Mouse (Mus musculus): ENCODE data around the gene Foxs1. TPM values are rescaled to one million over a fixed set of nuclear protein-coding genes. Genes with fewer than 3 reads are reported as not detected.

Foxs1 gene
- 7.6 and 8.6 TPM in 2 replicates for polyA plus RNA-seq (2015; fragmentation: Nextera tagmentation; extraction: Ambion mirVana)

DNA sequence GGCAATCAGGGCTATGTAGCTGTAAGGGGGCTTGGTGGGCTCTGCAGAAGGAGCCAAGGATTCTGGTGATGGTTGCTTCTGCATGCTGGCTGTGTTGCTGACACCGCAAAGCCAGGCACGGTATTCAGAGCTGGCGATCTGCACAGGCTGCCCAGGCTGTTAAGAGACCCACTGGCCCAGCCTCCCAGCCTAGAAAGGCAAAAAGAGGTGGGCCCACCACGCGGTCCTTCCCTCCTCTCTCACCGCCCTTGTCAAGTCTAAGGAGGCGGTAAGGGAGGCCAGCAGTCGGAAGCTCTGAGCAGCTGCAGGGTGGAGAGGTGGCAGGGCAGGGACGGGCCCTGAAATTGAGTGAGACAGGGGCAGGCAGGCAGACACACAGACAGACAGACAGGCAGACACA is at the start of gene Foxs1:
Gene Foxs1 (minus strand): TSS at position 161 of the 400 bp plus-strand sequence.
- Histone ChIP-seq H3K4me1 (peaks cover 5% of the 10 kb centered on the region; the same call in 1 of the 2 replicates), H3K4me2 (peak within 1 kb of the TSS; percentile 30), H3K36me3 (no peaks in the 10 kb centered on the region), H3K4me3 (peak within 1 kb of the TSS; percentile 19), H3K27me3 (peaks cover 13% of the 10 kb centered on the region; the same call in 1 of the 2 replicates), H3K27ac (peak within 1 kb of the TSS; percentile 42), H3K9me3 (no peaks in the 10 kb centered on the region), H3K9ac (no peak within 1 kb of the TSS)
- 14% methylated on average over 9 of the region's 9 CpGs for WGBS
- peak; percentile 60; the same call in 1 of the 2 replicates for ATAC-seq (ENCODE audit: borderline replicate concordance, extremely low read depth, low FRiP score, low TSS enrichment)

DNA sequence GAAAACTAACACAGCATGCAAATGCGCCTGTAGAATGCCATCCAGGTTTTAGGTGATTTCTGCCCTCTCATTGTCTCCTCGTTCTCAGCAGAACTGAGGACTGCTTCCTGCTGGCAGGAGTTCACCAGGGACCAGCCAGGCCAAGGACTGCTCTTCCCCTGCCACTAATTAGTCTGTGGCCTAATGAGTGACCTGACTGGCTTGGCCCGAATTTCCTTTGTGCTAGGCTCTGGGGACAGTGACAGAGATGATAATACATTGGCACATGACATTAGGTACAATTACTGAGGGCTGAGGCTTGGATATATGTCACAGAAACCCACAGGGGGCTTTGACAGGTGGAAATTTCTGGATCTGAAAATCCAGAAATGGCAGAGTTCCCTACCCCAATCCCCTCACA is 44.0 kb upstream of the Foxs1 start:
- no peak overlapping the region for H3K4me3 ChIP-seq
- no peak for ATAC-seq (ENCODE audit: borderline replicate concordance, extremely low read depth, low FRiP score, low TSS enrichment)
- no peak overlapping the region for H3K9ac ChIP-seq
- H3K4me1 ChIP-seq = no peaks in the 10 kb centered on the region
- H3K36me3 ChIP-seq = no peaks in the 10 kb centered on the region
- H3K9me3 ChIP-seq = no peaks in the 10 kb centered on the region
- 58% methylated on average over 3 of the region's 3 CpGs for WGBS
- no peak overlapping the region for H3K4me2 ChIP-seq
- no peak overlapping the region for H3K27ac ChIP-seq
- H3K27me3 ChIP-seq = no peaks in the 10 kb centered on the region

DNA sequence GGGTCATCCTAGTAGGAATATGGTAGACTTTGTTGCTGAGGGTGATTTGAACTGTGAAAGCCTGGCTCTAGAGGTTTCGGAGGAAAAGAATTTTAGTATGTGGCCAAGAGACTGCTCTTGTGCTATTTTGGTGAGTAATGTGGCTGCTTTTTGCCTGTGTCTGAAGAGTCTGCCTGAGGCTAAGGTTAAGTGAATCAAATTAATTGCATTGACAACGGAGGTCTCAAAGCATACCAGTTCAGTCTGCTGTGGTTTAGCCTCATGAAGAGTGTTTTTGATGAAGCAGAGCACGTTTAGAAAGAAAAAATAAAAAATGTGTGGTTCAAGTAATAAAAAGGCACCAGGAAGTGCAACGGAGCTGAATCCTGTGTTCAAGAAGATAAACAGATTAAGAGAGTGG is 32.5 kb upstream of the Foxs1 start:
- WGBS = 69% methylated on average over 4 of the region's 4 CpGs
- H3K9me3 ChIP-seq = no peaks in the 10 kb centered on the region
- no peaks in the 10 kb centered on the region for H3K27me3 ChIP-seq
- H3K9ac ChIP-seq = no peak overlapping the region
- no peak overlapping the region for H3K4me2 ChIP-seq
- no peaks in the 10 kb centered on the region for H3K36me3 ChIP-seq
- no peak overlapping the region for H3K4me3 ChIP-seq
- H3K27ac ChIP-seq = no peak overlapping the region
- ATAC-seq (ENCODE audit: borderline replicate concordance, extremely low read depth, low FRiP score, low TSS enrichment) = no peak
- H3K4me1 ChIP-seq = peaks cover 4% of the 10 kb centered on the region; the same call in 1 of the 2 replicates

DNA sequence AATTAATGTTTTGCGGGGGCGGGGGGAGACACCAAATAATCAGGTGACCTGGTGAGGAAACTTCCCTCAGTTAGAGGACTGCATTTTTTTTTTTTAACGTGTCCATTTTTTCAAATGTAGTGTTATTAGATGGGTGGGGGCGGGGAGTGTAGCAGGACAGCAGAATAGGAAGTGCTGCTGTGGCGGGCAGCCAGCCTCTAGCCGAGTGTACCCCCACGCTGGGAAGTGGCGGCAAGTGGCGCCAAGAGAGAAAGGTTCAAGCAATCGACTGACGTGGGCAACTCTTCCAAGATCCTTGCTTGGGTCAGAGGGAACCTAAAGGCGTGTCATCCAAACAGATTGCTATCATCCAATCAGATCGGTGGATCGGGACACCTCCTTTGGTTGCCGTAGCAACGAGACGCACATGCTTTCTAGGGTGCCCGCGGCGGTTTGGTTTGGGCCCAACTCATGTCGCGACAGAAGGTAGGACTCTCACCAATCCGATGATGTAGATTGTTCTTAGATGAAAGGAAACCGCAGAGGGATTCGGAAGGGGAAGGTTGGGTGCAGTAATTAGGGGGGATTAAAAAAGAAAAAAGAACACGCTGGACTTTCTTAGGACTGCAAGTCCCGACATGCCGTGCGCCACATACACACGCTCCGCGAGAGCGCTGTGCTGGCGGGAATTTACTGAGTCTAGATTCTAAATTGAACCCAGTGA is 29.2 kb upstream of the Foxs1 start, which contains the start of gene Ttll9:
Gene Ttll9 (plus strand): TSS at position 395 of the 703 bp plus-strand sequence.
- H3K27me3 ChIP-seq = peaks cover 10% of the 10 kb centered on the region; the same call in 1 of the 2 replicates
- 2% methylated on average over 34 of the region's 34 CpGs for WGBS
- ATAC-seq (ENCODE audit: borderline replicate concordance, extremely low read depth, low FRiP score, low TSS enrichment) = peak; percentile 93

DNA sequence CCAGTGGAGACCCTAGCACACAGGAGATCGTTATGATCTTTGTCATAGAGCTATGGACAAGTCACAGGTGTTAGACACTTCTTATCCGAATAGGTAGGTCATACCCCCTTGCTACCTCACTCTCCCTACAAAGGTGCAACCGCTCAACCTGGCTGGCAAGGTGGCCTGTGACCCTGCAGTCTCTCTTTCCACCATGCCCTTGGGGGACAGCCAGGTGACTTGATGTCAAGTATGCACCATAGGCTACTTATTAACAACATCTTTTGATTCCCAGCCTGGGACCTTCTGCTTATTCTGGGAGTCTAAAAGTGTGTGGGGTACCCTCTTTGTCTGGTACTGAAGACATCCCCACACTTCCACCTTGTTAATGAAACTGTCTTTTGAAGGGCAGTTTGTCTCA is 25.1 kb upstream of the Foxs1 start:
- H3K4me2 ChIP-seq = no peak overlapping the region
- H3K4me1 ChIP-seq = peaks cover 4% of the 10 kb centered on the region; the same call in 1 of the 2 replicates
- WGBS = 74% methylated on average over 3 of the region's 3 CpGs
- no peak overlapping the region for H3K4me3 ChIP-seq
- H3K36me3 ChIP-seq = no peaks in the 10 kb centered on the region
- H3K27me3 ChIP-seq = peaks cover 36% of the 10 kb centered on the region
- no peak overlapping the region for H3K27ac ChIP-seq
- no peaks in the 10 kb centered on the region for H3K9me3 ChIP-seq
- ATAC-seq (ENCODE audit: borderline replicate concordance, extremely low read depth, low FRiP score, low TSS enrichment) = no peak
- no peak overlapping the region for H3K9ac ChIP-seq

More for the DNA sequence above, 29.2 kb upstream of the Foxs1 start, which contains the start of gene Ttll9:
- Histone ChIP-seq H3K36me3 (no peaks in the 10 kb centered on the region), H3K4me3 (peak within 1 kb of the TSS; percentile 49), H3K4me2 (peak within 1 kb of the TSS; percentile 90), H3K27ac (no peak within 1 kb of the TSS), H3K9me3 (no peaks in the 10 kb centered on the region), H3K9ac (peak within 1 kb of the TSS; percentile 23; the same call in 1 of the 2 replicates), H3K4me1 (peaks cover 4% of the 10 kb centered on the region; the same call in 1 of the 2 replicates)

DNA sequence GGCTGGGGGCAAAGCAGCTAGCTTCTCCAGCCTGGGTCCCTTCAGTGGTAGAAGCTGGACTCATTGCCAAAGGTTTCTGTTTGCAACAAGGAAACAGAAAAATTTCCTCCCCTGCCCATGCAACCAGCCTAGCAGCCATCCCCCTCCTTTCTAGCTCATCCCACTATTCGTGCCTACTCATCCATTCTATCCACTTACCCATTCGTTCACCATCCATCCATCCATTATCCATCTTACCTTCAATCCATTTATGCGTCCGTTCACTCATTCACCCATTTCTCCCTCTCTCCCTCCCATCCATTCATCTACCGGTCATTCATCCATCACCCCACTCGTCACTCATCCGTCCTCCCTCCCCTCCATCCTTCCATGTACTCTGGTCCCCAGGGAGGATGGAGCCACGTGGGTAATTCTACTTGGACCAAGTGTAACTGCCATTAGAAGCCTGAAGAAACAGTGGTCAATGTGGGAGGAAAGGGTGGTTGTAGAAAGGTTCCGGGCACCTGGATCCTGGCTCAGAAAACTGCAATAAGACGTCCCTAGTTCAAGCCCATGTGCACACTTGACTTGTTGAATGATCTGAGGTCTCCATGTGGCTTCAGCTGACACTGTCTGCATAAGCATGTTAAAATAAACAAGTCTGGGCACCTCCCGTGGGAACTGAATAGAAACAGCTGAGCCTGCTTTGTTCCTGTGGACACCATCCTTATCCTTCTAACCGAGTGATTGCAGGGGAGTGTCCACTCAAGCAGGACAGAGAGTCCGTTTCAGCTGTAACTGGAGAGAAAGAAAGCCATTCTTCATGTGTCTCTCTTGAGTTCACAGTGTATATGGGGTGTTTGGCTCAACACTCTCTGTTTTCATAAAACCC is 19.1 kb upstream of the Foxs1 start:
- no peaks in the 10 kb centered on the region for H3K36me3 ChIP-seq
- WGBS = 16% methylated on average over 13 of the region's 13 CpGs
- H3K27ac ChIP-seq = no peak overlapping the region
- H3K4me2 ChIP-seq = peak overlapping the region; percentile 97
- peaks cover 84% of the 10 kb centered on the region for H3K27me3 ChIP-seq
- no peak for ATAC-seq (ENCODE audit: borderline replicate concordance, extremely low read depth, low FRiP score, low TSS enrichment)
- H3K9me3 ChIP-seq = no peaks in the 10 kb centered on the region
- peak overlapping the region; percentile 47 for H3K9ac ChIP-seq
- H3K4me1 ChIP-seq = peaks cover 11% of the 10 kb centered on the region; the same call in 1 of the 2 replicates
- H3K4me3 ChIP-seq = peak overlapping the region; percentile 55

DNA sequence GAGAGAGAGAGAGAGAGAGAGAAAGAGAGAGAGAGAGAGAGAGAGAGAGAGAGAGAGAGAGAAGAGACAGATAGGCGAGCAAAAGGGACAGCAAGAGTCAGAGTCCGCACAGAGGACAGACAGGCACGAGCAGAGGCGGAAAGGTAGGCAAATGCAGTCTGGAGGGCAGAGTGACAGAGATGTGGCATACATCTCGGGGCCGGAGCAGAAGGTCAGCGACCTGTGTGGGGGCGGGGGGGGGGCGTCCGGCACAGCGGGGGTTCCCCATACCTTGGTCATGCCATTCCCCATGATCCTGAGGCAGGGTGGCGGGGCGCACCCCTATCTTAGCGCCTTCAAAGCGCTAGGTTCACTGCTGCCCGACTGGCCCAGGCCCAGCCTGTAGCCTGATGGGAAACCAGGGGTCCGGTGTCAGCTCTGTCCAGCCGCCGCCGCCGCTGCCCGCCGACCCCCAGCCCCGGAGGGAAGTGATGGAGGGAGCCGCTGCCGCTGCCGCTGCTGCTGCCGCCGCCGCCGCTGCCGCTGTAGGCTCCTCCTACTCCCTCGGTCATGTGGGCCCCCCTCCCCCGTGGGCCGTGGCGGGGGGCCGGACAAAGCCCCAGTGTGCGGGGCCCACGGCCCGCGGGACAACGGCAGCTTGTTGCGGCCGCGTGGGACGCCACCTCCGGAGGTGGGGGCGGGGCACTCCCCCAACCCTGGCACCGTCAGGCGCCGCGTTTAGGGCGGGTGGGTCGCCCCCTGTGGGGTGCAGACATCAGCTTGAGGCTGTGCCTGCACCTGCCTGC is 18.2 kb upstream of the Foxs1 start, which contains the start of gene Dusp15:
Gene Dusp15 (minus strand): TSS at position 634 of the 785 bp plus-strand sequence.
- no peaks in the 10 kb centered on the region for H3K36me3 ChIP-seq
- ATAC-seq (ENCODE audit: borderline replicate concordance, extremely low read depth, low FRiP score, low TSS enrichment) = peak; percentile 56
- peaks cover 11% of the 10 kb centered on the region; the same call in 1 of the 2 replicates for H3K4me1 ChIP-seq
- H3K27me3 ChIP-seq = peaks cover 83% of the 10 kb centered on the region
- H3K9me3 ChIP-seq = no peaks in the 10 kb centered on the region
- H3K4me2 ChIP-seq = peak within 1 kb of the TSS; percentile 97
- peak within 1 kb of the TSS; percentile 47 for H3K9ac ChIP-seq
- H3K4me3 ChIP-seq = peak within 1 kb of the TSS; percentile 55
- no peak within 1 kb of the TSS for H3K27ac ChIP-seq
- WGBS = 1% methylated on average over 43 of the region's 54 CpGs

DNA sequence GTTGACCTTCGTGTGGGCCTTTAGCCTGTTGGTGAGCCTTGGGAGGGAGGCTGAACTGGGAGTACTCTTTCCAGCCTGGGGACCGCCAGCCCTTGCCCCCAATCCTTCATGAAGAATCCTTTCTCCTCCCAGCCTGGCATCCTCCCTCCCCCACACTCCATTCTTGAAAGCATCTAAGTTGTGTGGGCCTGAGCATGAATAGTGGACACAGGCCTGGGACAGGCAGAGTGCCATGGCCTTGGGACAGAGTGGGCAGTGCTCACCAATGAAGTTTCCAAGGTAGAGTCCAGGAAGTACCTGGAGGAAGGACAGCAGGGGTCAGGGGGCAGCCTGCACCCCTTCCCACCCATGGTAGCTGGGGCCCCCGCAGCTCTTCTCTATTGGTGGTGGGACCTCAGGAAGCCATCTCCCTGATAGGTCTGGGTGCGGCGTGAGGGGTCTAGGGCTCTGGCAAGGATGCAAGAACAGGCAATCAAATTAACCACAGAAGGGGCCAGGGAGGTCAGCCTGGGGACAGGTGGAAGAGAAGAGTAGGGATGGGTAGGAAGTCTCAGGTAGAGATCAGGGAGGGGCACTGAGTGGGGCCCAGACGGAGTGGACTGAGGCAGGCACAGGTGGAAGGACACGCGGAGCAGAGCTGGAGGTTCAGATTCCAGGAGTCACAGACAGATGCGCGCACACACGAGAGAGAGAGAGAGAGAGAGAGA is 17.5 kb upstream of the Foxs1 start:
- H3K27ac ChIP-seq = no peak overlapping the region
- 43% methylated on average over 11 of the region's 11 CpGs for WGBS
- H3K9ac ChIP-seq = no peak overlapping the region
- peaks cover 11% of the 10 kb centered on the region; the same call in 1 of the 2 replicates for H3K4me1 ChIP-seq
- H3K4me3 ChIP-seq = no peak overlapping the region
- peaks cover 90% of the 10 kb centered on the region for H3K27me3 ChIP-seq
- no peak for ATAC-seq (ENCODE audit: borderline replicate concordance, extremely low read depth, low FRiP score, low TSS enrichment)
- H3K9me3 ChIP-seq = no peaks in the 10 kb centered on the region
- H3K36me3 ChIP-seq = no peaks in the 10 kb centered on the region
- H3K4me2 ChIP-seq = peak overlapping the region; percentile 97; the same call in 1 of the 2 replicates

DNA sequence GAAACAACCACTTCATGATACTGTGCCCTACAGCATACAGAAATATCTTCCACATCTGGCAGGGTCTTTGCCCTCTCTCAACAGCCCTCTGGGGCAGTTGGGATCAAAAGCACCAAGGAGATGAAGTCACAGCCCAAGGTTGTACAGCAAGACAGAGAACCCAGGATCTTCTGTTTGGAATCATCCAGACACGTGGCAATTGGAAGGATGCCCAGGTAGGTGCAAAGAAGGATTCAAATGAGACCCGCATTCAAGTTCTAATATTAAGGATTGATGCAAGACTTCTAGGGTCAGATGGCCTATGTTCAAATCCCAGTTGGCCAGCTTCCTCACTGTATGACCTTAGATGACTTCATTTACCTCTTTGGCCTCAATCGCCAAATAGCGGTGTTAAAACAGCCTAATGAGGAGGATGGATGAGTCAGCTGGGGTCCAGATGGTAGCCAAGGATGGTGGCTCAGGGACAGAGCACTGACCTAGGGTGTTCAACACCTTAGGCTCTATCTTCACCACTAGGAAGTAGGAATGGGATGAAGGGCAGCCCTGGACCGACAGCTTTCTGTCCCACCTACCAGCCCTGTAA is 15.5 kb upstream of the Foxs1 start:
- H3K4me3 ChIP-seq = no peak overlapping the region
- 76% methylated on average over 5 of the region's 5 CpGs for WGBS

DNA sequence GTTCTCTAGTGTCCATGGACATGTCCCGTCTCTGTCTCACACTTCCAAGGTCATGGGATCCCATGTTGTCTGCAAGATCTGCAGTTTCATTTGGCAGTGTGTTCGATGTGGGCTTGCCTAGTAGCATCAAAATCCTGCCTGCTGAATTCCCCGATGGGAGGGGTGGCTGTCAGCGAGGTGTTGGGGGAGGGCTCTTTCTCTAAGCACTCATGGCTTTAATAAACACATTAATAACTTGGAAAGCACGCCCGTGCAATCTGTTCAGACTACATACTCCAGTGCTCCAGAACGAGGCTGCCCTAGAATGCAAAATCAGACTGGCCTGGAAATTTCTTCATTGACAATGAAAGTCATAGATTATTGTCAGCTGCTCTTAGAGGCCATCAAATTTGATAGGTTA is 14.1 kb upstream of the Foxs1 start:
- H3K4me3 ChIP-seq = no peak overlapping the region
- H3K4me2 ChIP-seq = no peak overlapping the region
- no peaks in the 10 kb centered on the region for H3K9me3 ChIP-seq
- H3K4me1 ChIP-seq = peaks cover 17% of the 10 kb centered on the region
- H3K27ac ChIP-seq = no peak overlapping the region
- H3K9ac ChIP-seq = no peak overlapping the region
- 24% methylated on average over 7 of the region's 7 CpGs for WGBS
- H3K36me3 ChIP-seq = no peaks in the 10 kb centered on the region
- H3K27me3 ChIP-seq = peaks cover 99% of the 10 kb centered on the region
- peak; percentile 19; the same call in 1 of the 2 replicates for ATAC-seq (ENCODE audit: borderline replicate concordance, extremely low read depth, low FRiP score, low TSS enrichment)

More for the DNA sequence above, 15.5 kb upstream of the Foxs1 start:
- H3K36me3 ChIP-seq = no peaks in the 10 kb centered on the region
- no peak overlapping the region for H3K4me2 ChIP-seq
- peaks cover 94% of the 10 kb centered on the region for H3K27me3 ChIP-seq
- no peak overlapping the region for H3K27ac ChIP-seq
- peaks cover 11% of the 10 kb centered on the region for H3K4me1 ChIP-seq
- ATAC-seq (ENCODE audit: borderline replicate concordance, extremely low read depth, low FRiP score, low TSS enrichment) = no peak
- no peak overlapping the region for H3K9ac ChIP-seq
- no peaks in the 10 kb centered on the region for H3K9me3 ChIP-seq
